Comparison of ENCODE assay signal across 8 mouse cellular contexts in the genomic region with DNA sequence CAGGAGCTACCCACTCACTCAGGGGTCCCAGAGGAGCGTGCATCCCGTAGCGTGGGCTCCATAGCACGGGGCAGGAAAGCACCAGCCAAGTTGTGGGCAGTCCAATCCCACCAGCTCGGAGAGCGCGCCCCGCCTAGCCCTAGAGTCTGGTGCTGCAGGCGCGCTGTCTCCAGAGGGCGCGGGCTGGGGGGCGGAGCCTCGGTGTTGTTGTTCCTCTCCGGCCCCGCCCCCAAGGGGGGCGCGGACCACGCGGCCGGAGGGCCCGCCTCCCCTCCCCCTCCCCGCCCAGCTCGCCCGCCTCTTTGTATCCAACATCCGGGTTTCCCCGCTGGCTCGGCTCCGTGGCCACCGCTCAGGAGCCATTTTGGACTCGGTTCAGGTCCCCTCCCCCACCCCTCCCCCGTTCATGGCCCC. TPM values are rescaled to one million over a fixed set of nuclear protein-coding genes. Genes with fewer than 3 reads are reported as not detected.
A peak's percentile ranks its signal among the peaks of the same experiment; 100 is the strongest.
DNase-seq lines count a peak whose midpoint lies in the region; ATAC-seq lines count a peak whose summit lies in the region.

Acvr2b (plus strand) TSS at position 318 of the 414 bp plus-strand sequence.

- H3K9ac ChIP-seq in hindbrain, embryonic 13.5 days: peak within 1 kb of the TSS; percentile 100

- H3K27ac ChIP-seq in hindbrain, embryonic 13.5 days: peak within 1 kb of the TSS; percentile 99

- 1% methylated on average over 19 of the region's 32 CpGs for WGBS in hindbrain, embryonic 13.5 days

- no peaks in the 10 kb centered on the region for H3K27me3 ChIP-seq in hindbrain, embryonic 13.5 days

- peak; percentile 97 for DNase-seq in MN1 (ENCODE audit: low spot score)
- DNase-seq in cerebellum, adult 9-10 months: peak; percentile 91
- DNase-seq in frontal cortex, postnatal 14 days (ENCODE audit: low spot score in 2 of 2): peak; percentile 84 to 86
- peak; percentile 74 to 83 for DNase-seq in layer of hippocampus, postnatal 25 days (ENCODE audit: extremely low spot score in 1 of 2, low spot score in 1 of 2)
- peak; percentile 97 for DNase-seq in lung, postnatal 14 days
- DNase-seq in retina, adult 2 months (ENCODE audit: low read depth, low spot score): peak; percentile 94
- DNase-seq in thymus, postnatal 25 days: peak; percentile 92

- H3K4me3 ChIP-seq in hindbrain, embryonic 13.5 days: peak within 1 kb of the TSS; percentile 96

- H3K4me1 ChIP-seq in hindbrain, embryonic 13.5 days (replicated peaks): peaks cover 44% of the 10 kb centered on the region

- ATAC-seq in hindbrain, embryonic 13.5 days (ENCODE audit: low FRiP score): peak; percentile 93

- no peaks in the 10 kb centered on the region for H3K9me3 ChIP-seq in hindbrain, embryonic 13.5 days

- peak within 1 kb of the TSS; percentile 89 for H3K4me2 ChIP-seq in hindbrain, embryonic 13.5 days

- H3K36me3 ChIP-seq in hindbrain, embryonic 13.5 days: no peaks in the 10 kb centered on the region

RNA-seq across cellular contexts. Expression of gene Acvr2b, which starts in this region (rescaled TPM):
- 44.4 and 48.6 TPM in 2 replicates for polyA plus RNA-seq in hindbrain, embryonic 13.5 days (2015; fragmentation: Nextera tagmentation; extraction: Ambion mirVana)
- 10 to 100 TPM; 10.5 to 12.2 TPM for total RNA-seq in layer of hippocampus, postnatal 25 days (2021)

Comparison
In these comparisons a context has a peak if more than half of its experiments do, and no peak if none do; other contexts are left out.
1. Peak in every context shown above with its lines: DNase-seq, ATAC-seq, H3K4me3 ChIP-seq and H3K27ac ChIP-seq.